Mouse (Mus musculus) forebrain, embryonic 10.5 days (tissue): ENCODE measurements around the gene Calr4. TPM values are rescaled to one million over a fixed set of nuclear protein-coding genes. Genes with fewer than 3 reads are reported as not detected.

Experiments used
- DNase-seq: peaks from one replicate; pipeline ENCODE4 v3.0.0-alpha.2; 2017; ENCODE audit warnings: low spot score; ENCODE audit errors: extremely low spot score
- H3K27ac ChIP-seq: fragments of 300-500 bp; sonication (generic); 2 replicates; pipeline ENCODE4 v1.5.1; 2016; ENCODE audit warnings: mild to moderate bottlenecking
- H3K27me3 ChIP-seq: fragments of 300-500 bp; sonication (generic); 2 replicates; pipeline ENCODE4 v1.6.1; 2016; ENCODE audit warnings: mild to moderate bottlenecking; ENCODE audit not compliant: poor library complexity, severe bottlenecking
- H3K36me3 ChIP-seq: fragments of 300-500 bp; sonication (generic); replicated peaks from 2 replicates; pipeline ENCODE4 v1.6.1; 2016; ENCODE audit warnings: mild to moderate bottlenecking, moderate library complexity
- H3K4me1 ChIP-seq: fragments of 300-500 bp; sonication (generic); 2 replicates; pipeline ENCODE4 v1.6.1; 2016
- H3K4me3 ChIP-seq: fragments of 300-500 bp; sonication (generic); 2 replicates; pipeline ENCODE4 v1.5.1; 2016; ENCODE audit warnings: mild to moderate bottlenecking, moderate library complexity
- H3K9me3 ChIP-seq: fragments of 300-500 bp; sonication (generic); 2 replicates; pipeline ENCODE4 v1.6.1; 2016; ENCODE audit warnings: mild to moderate bottlenecking, moderate library complexity
- WGBS: fragments of 180-500 bp; shearing (Covaris S2); methylation state at CpG from one replicate; pipeline ENCODE4 v1.1.7; 2016; 5-methylcytosine and 5-hydroxymethylcytosine counted together
- polyA plus RNA-seq: library from polyadenylated mRNA; unstranded; fragments of >200 nt; fragmentation: Nextera tagmentation; extraction: Ambion mirVana; gene quantifications from 2 replicates; pipeline ENCODE4 v1.2.1, GENCODE M21; 2016

The Calr4 gene
- polyA plus RNA-seq, 1 experiment from 2014 or later, result 0.10 TPM

- no peaks in the 10 kb centered on the region for H3K27me3 ChIP-seq
- H3K4me1 ChIP-seq, result peaks cover 11% of the 10 kb centered on the region
- DNase-seq, result no peak
- H3K36me3 ChIP-seq, result no peaks in the 10 kb centered on the region
- no peaks in the 10 kb centered on the region for H3K9me3 ChIP-seq
- no peak overlapping the region; the same call in 1 of the 2 replicates for H3K27ac ChIP-seq
- no peak overlapping the region for H3K4me3 ChIP-seq
- 83% methylated on average over 4 of the region's 4 CpGs for WGBS
Observed at GRCm38 (mm10) chr4:109241934-109242333, 7.6 kb downstream of the Calr4 start.

- Histone ChIP-seq H3K4me1 (peaks cover 11% of the 10 kb centered on the region), H3K9me3 (no peaks in the 10 kb centered on the region), H3K27me3 (no peaks in the 10 kb centered on the region), H3K36me3 (no peaks in the 10 kb centered on the region), H3K4me3 (no peak overlapping the region), H3K27ac (no peak overlapping the region)
- DNase-seq, result no peak
- WGBS, result 83% methylated on average over 7 of the region's 7 CpGs
Observed at GRCm38 (mm10) chr4:109244506-109244905, 10.2 kb downstream of the Calr4 start.

DNA sequence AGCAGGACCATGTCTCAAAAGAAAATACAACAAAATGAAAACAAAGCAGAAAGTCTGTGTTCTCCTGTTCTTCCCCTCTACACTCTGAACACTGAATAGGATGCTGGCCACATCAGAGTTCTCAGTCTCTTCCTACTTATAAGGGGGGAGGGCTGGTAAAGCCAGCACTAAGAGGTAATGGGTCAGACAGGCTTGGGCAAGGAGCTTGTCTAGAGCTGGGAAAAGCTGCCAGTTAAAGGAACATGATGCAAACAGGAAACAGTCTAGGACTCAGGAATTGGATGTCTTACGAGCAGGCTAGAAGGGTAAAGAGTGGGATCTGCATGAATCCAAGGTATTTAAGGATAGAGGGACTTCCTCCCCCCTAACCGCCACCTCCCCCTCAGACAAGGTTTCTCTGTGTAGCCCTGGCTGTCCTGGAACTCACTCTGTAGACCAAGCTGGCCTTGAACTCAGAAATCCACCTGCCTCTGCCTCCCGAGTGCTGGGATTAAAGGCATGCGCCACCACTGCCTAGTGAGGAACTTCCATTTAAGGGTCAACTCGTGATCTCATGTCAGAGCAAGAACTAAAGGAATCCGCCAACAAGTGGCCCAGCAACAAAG lies 10.8 kb downstream of the Calr4 start:
- no peak for DNase-seq
- Histone ChIP-seq H3K27ac (no peak overlapping the region), H3K4me3 (no peak overlapping the region), H3K4me1 (peaks cover 11% of the 10 kb centered on the region), H3K27me3 (no peaks in the 10 kb centered on the region), H3K9me3 (no peaks in the 10 kb centered on the region), H3K36me3 (no peaks in the 10 kb centered on the region)
- WGBS, result 89% methylated on average over 6 of the region's 6 CpGs

DNA sequence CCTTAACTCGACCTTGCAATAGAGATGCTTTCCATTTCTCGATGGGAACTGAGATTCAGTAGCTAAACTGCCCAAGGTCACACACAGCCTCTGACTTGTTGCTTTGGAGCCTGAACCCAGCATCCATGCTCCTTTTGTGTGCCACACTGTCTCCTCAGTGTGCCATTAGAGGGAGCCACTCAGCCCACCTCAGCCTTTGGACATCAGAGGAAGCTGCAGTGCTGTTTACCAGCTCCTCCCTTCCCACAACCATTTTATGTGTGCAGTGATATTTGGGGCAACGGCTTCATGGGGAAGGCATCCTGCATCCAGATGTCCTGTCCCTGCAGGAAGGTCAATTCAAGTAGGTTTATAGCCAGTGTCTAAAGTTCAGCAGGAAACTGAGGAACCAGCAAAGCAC lies 17.3 kb downstream of the Calr4 start:
- Histone ChIP-seq H3K9me3 (no peaks in the 10 kb centered on the region), H3K27ac (no peak overlapping the region), H3K4me1 (0 out of 2 replicates have a peak, but pooled peaks cover 4% of the 10 kb centered on the region), H3K36me3 (no peaks in the 10 kb centered on the region), H3K4me3 (no peak overlapping the region), H3K27me3 (no peaks in the 10 kb centered on the region)
- DNase-seq, result no peak
- 51% methylated on average over 3 of the region's 3 CpGs for whole genome bisulfite sequencing

GRCm38 (mm10) chr4:109252199-109252598 lies 17.9 kb downstream of the Calr4 start:
- Histone ChIP-seq H3K27me3 (no peaks in the 10 kb centered on the region), H3K36me3 (no peaks in the 10 kb centered on the region), H3K4me1 (0 out of 2 replicates have a peak, but pooled peaks cover 4% of the 10 kb centered on the region), H3K27ac (no peak overlapping the region), H3K4me3 (no peak overlapping the region), H3K9me3 (no peaks in the 10 kb centered on the region)
- WGBS, result 84% methylated on average over 4 of the region's 4 CpGs
- DNase-seq, result no peak

DNA sequence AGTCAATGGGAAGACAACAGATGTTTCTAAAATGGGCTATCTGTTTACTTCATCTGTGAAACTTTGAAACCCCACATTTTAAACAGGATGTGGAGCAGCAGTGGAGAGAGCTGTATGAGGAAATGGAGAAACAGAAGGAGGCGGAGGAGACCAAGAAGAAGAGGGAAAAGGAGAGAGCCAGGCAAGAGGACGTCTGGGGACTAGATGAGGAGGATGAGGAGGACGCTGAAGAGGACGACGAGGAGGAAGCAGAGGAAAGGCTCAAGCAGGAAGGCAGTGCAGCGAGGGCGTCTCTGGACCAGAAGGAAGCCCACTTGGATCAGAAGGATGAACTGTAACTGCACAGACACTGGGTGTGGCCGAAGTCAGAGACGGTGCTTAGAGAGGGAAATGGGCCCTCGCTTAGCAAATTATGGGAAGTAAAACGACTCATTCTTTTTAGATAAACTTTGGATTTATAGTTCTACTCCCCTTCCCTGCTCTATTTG lies 19.4 kb downstream of the Calr4 start:
- no peaks in the 10 kb centered on the region for H3K9me3 ChIP-seq

DNA sequence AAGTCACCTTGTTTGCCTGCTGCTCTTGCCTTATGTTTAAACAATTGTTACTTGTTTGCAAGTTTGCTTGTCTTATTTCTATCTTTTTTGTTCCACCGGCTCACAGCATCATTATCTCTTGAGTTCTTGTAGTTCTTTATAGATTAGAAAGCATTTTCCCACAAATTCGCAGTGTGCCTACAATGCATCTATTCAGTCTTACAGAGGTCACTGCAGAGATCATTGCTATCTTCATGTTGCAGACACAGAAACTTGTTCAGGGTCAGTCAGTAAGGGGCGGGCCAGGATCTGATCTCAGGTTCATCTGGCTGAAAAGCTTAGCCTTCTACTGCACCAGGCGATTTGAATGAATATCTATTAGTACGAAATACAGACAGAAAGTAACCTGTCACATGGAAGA lies 20.2 kb downstream of the Calr4 start:
- WGBS, result 87% methylated on average over 5 of the region's 5 CpGs
- H3K9me3 ChIP-seq, result no peaks in the 10 kb centered on the region
- H3K27me3 ChIP-seq, result no peaks in the 10 kb centered on the region
- H3K4me1 ChIP-seq, result 0 out of 2 replicates have a peak, but pooled peaks cover 4% of the 10 kb centered on the region
- H3K36me3 ChIP-seq, result no peaks in the 10 kb centered on the region
- H3K4me3 ChIP-seq, result no peak overlapping the region
- no peak for DNase-seq
- no peak overlapping the region for H3K27ac ChIP-seq

More for the DNA sequence above, 19.4 kb downstream of the Calr4 start:
- Histone ChIP-seq H3K4me3 (no peak overlapping the region), H3K36me3 (no peaks in the 10 kb centered on the region), H3K27me3 (no peaks in the 10 kb centered on the region), H3K4me1 (0 out of 2 replicates have a peak, but pooled peaks cover 4% of the 10 kb centered on the region), H3K27ac (no peak overlapping the region)
- WGBS, result 78% methylated on average over 11 of the region's 11 CpGs
- no peak for DNase-seq

DNA sequence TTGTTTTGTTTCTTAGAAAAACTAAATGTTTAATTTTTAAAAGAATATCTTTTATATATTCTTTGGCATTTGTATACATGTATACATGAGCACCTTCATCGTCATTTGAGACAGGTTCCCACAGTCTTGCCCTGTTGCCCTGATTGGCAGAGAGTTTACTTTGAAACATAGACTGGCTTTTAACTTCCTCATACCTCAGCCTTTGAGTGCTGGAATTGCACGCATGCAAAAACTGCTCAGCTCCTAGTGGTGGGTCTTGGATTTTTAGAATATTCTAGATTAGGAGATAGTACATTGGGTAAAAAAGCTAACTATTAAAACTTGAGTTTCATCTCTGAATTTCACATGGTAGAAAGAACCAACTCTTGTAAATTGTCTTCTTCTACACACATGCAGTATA lies 21.0 kb downstream of the Calr4 start:
- Histone ChIP-seq H3K4me1 (0 out of 2 replicates have a peak, but pooled peaks cover 4% of the 10 kb centered on the region), H3K27ac (no peak overlapping the region), H3K9me3 (no peaks in the 10 kb centered on the region), H3K4me3 (no peak overlapping the region), H3K36me3 (no peaks in the 10 kb centered on the region), H3K27me3 (no peaks in the 10 kb centered on the region)
- no peak for DNase-seq
- WGBS, result 87% methylated on average over 2 of the region's 2 CpGs

GRCm38 (mm10) chr4:109255727-109256417 lies 21.6 kb downstream of the Calr4 start:
- H3K27me3 ChIP-seq, result no peaks in the 10 kb centered on the region
- no peaks in the 10 kb centered on the region for H3K9me3 ChIP-seq
- no peaks in the 10 kb centered on the region for H3K36me3 ChIP-seq
- no peak for DNase-seq
- no peak overlapping the region for H3K27ac ChIP-seq
- 0 out of 2 replicates have a peak, but pooled peaks cover 4% of the 10 kb centered on the region for H3K4me1 ChIP-seq
- H3K4me3 ChIP-seq, result no peak overlapping the region
- 83% methylated on average over 11 of the region's 11 CpGs for WGBS

- WGBS, result 91% methylated on average over 6 of the region's 6 CpGs
- no peak overlapping the region for H3K4me3 ChIP-seq
- H3K36me3 ChIP-seq, result no peaks in the 10 kb centered on the region
- H3K4me1 ChIP-seq, result no peaks in the 10 kb centered on the region
- H3K27me3 ChIP-seq, result no peaks in the 10 kb centered on the region
- no peak overlapping the region for H3K27ac ChIP-seq
- H3K9me3 ChIP-seq, result no peaks in the 10 kb centered on the region
- DNase-seq, result no peak
Observed at GRCm38 (mm10) chr4:109256791-109257190, 22.5 kb downstream of the Calr4 start.

GRCm38 (mm10) chr4:109257639-109258038 lies 23.4 kb downstream of the Calr4 start:
- no peak overlapping the region for H3K4me3 ChIP-seq
- H3K36me3 ChIP-seq, result no peaks in the 10 kb centered on the region
- H3K4me1 ChIP-seq, result no peaks in the 10 kb centered on the region
- H3K27me3 ChIP-seq, result no peaks in the 10 kb centered on the region
- no peak overlapping the region for H3K27ac ChIP-seq
- H3K9me3 ChIP-seq, result no peaks in the 10 kb centered on the region
- DNase-seq, result no peak

- 89% methylated on average over 6 of the region's 6 CpGs for WGBS
- Histone ChIP-seq H3K27me3 (no peaks in the 10 kb centered on the region), H3K4me3 (no peak overlapping the region), H3K9me3 (no peaks in the 10 kb centered on the region), H3K36me3 (no peaks in the 10 kb centered on the region), H3K4me1 (no peaks in the 10 kb centered on the region), H3K27ac (no peak overlapping the region)
- no peak for DNase-seq
Observed at GRCm38 (mm10) chr4:109262068-109262467, 27.8 kb downstream of the Calr4 start.

DNA sequence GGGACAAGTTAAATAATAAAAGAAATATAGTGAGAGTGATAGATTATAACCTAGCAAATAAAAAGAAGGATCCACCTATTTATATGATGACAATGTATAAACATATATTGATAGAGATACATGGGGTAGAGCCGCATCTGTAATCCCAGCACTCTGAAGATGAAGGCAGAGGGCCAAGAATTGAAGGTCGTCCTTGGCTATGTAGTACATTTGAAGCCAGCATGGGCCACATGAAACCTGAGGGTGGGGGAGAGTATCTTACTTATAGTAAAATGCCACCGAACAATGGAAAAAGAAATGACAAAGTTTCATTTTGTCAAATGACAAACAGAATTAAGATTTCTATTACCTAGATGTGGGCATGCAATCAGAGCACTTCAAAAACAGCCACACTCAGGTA lies 31.8 kb downstream of the Calr4 start:
- H3K27me3 ChIP-seq, result no peaks in the 10 kb centered on the region
- no peak for DNase-seq
- WGBS, result 89% methylated on average over 3 of the region's 3 CpGs
- no peak overlapping the region for H3K27ac ChIP-seq
- H3K36me3 ChIP-seq, result no peaks in the 10 kb centered on the region
- no peaks in the 10 kb centered on the region for H3K4me1 ChIP-seq
- no peak overlapping the region for H3K4me3 ChIP-seq
- H3K9me3 ChIP-seq, result no peaks in the 10 kb centered on the region
